Mouse (Mus musculus) lung, adult 10 weeks (tissue): ENCODE data around the gene Lrrc14b. TPM values are rescaled to one million over a fixed set of nuclear protein-coding genes. Genes with fewer than 3 reads are reported as not detected.

Source experiments
- polyA plus RNA-seq: library from polyadenylated mRNA; stranded (reverse); fragments of 350-450 nt; fragmentation: Illumina TruSeq; extraction: RNeasy Lipid Tissue Mini Kit (QIAGEN cat#74804); gene quantifications from one replicate; pipeline ENCODE4 v1.2.3, GENCODE M21; 2014; ENCODE audit warnings: low read depth, low replicate concordance; ENCODE audit not compliant: insufficient read depth

Lrrc14b gene
- 0.50 TPM for polyA plus RNA-seq

DNA sequence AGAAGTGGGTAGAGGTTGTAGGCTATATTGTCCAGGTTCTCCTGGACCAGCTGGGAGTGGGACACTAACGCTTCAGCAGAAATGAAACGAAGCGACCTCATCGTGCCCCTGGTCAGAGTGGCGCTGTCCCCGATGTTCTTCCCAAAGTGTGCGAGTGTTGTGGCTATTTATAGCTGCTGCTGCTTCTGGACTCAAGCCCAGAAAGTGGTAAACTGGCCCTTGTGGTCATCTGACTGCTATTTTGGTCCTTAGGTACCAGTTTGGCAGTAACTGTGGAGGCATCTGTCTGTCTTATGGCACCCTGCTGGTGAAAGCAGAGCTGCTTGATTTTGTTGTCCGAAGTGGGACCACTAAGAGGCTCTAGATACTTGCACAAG, at the start of gene Lrrc14b:
Gene Lrrc14b (minus strand): TSS at position 147 of the 377 bp plus-strand sequence.

GRCm38 (mm10) chr13:74399298-74399839, 35.6 kb upstream of the Lrrc14b start, which contains the start of gene Ftl1-ps1:
Gene Ftl1-ps1 (plus strand): TSS chr13:74399694.

DNA sequence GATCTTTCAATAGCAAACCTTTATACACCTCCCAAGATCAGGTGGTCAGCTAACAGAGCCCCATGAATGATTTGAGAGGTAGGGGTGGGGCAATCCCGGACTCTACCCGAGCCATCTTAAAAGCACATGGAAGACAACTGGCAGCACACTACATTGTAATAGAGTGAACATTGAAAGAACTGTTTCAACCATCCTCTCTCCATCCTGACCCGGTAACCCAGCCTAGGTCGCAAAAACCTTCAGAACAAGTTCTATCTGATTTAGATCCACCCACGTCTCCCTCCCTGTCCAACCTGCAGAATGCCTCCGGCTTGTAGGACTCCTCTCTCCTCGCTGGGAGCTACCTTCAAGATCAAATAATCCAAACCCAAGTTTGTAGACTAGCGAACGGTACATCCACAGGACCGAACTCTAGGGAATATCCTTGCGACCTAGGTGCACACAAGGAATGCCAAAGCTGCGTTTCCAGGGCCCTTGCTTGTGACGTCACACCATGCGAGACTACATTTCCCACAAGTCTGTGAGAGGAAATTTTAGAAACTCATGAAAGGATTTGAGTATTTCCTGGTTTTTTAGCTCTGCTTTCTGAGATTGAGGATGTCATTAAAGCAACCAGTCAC, 26.7 kb upstream of the Lrrc14b start, which contains the start of gene Zfp72:
Gene Zfp72 (minus strand): TSS at position 466 of the 620 bp plus-strand sequence.

GRCm38 (mm10) chr13:74349566-74350434, 14.0 kb downstream of the Lrrc14b start, which contains the start of the genes Sdha and Ccdc127:
Gene Sdha (minus strand): TSS chr13:74350280.
Gene Ccdc127 (plus strand): TSS chr13:74350309.

DNA sequence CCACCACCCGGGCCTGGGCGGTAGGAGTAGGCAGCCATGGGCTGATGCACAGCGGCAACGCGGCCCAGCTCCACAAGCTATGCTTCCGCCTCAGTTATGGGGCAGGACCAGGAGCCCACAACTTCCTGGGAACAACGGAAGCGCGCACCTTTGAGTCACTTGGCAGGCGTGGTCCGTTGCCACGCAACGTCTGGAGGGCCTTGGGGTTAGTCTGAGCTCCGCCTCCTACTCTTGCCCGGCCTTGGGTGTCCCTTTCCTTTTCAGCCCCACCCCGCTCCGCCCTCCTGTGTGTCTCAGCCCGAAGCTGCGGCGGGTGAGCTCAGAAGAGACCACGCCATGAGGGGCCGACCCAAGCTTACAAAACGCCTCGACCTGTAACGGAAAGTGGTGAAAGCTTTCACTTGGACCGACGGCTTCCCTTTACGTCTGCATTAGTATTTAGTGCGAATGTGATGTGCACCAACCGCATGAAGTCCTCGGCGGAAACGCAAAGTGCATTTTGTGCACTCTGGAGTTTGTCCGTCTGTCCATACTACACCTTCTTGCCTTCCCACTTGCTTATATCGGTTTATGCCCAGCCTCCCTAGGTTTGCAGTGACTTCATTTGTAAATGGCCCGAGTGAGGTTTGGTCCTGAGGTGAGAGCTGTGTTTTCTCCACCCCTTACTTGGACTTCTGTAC, 46.5 kb downstream of the Lrrc14b start, which contains the start of gene Pdcd6:
Gene Pdcd6 (minus strand): TSS at position 411 of the 680 bp plus-strand sequence.

Other genes starting within 250 kb of the Lrrc14b start
- not detected for gene Slc9a3, start 242.5 kb downstream of the Lrrc14b start, polyA plus RNA-seq
- gene Exoc3, start 155.3 kb downstream of the Lrrc14b start, polyA plus RNA-seq, result 27.1 TPM
- gene Ahrr, start 71.7 kb downstream of the Lrrc14b start, polyA plus RNA-seq, result 0.10 TPM
- 107 TPM for gene Pdcd6, start 46.4 kb downstream of the Lrrc14b start, polyA plus RNA-seq
- gene Sdha, start 13.7 kb downstream of the Lrrc14b start, polyA plus RNA-seq, result 110 TPM
- gene Ccdc127, start 13.7 kb downstream of the Lrrc14b start, polyA plus RNA-seq, result 17.1 TPM
- 1.5 TPM for gene Zfp72, start 26.8 kb upstream of the Lrrc14b start, polyA plus RNA-seq
- gene Ftl1-ps1, start 35.7 kb upstream of the Lrrc14b start, polyA plus RNA-seq, result 45.9 TPM
- gene Zfp825, start 130.0 kb upstream of the Lrrc14b start, polyA plus RNA-seq, result 8.5 TPM